Mouse (Mus musculus) limb, embryonic 11.5 days (tissue): ENCODE data around the gene Antxr2. TPM values are rescaled to one million over a fixed set of nuclear protein-coding genes. Genes with fewer than 3 reads are reported as not detected.

Experiments
- ATAC-seq: fragments of 200-750 bp; cut with Nextera tagmentation; 2 replicates; pipeline ENCODE4 v1.8.0; 2017; ENCODE audit warnings: low read depth; ENCODE audit not compliant: insufficient number of reproducible peaks, low FRiP score, low TSS enrichment
- DNase-seq: peaks from one replicate; pipeline ENCODE4 v3.0.0-alpha.2; 2015; ENCODE audit warnings: low spot score
- H3K27ac ChIP-seq: fragments of 300-500 bp; sonication (generic); replicated peaks from 2 replicates; pipeline ENCODE4 v1.5.1; 2014; ENCODE audit warnings: low read depth, mild to moderate bottlenecking, low read length
- H3K27me3 ChIP-seq: fragments of 300-500 bp; sonication (generic); 2 replicates; pipeline ENCODE4 v1.6.1; 2014; ENCODE audit warnings: mild to moderate bottlenecking, low read length, mixed read lengths; ENCODE audit not compliant: control insufficient read depth, insufficient read depth
- H3K36me3 ChIP-seq: fragments of 300-500 bp; sonication (generic); 2 replicates; pipeline ENCODE4 v1.6.1; 2014; ENCODE audit warnings: mild to moderate bottlenecking, low read length, moderate library complexity, mixed read lengths; ENCODE audit not compliant: control insufficient read depth, insufficient read depth
- H3K4me1 ChIP-seq: fragments of 300-500 bp; sonication (generic); 2 replicates; pipeline ENCODE4 v1.6.1; 2014; ENCODE audit warnings: low read length, mixed read lengths; ENCODE audit not compliant: control insufficient read depth, insufficient read depth
- H3K4me2 ChIP-seq: fragments of 300-500 bp; sonication (generic); 2 replicates; pipeline ENCODE4 v1.6.1; 2014; ENCODE audit warnings: low read depth, mild to moderate bottlenecking, moderate library complexity; ENCODE audit not compliant: severe bottlenecking
- H3K4me3 ChIP-seq: fragments of 300-500 bp; sonication (generic); 2 replicates; pipeline ENCODE4 v1.5.1; 2014; ENCODE audit warnings: low read depth, low read length
- H3K9ac ChIP-seq: fragments of 300-500 bp; sonication (generic); 2 replicates; pipeline ENCODE4 v1.6.1; 2014; ENCODE audit warnings: mild to moderate bottlenecking, low read length
- H3K9me3 ChIP-seq: fragments of 300-500 bp; sonication (generic); 2 replicates; pipeline ENCODE4 v1.6.1; 2016; ENCODE audit warnings: low read length; ENCODE audit not compliant: control insufficient read depth
- WGBS: fragments of 180-500 bp; shearing (Covaris S2); extraction: QIAGEN DNeasy Blood & Tissue Kit; methylation state at CpG from one replicate; pipeline ENCODE4 v1.1.7; 2014; 5-methylcytosine and 5-hydroxymethylcytosine counted together
- polyA plus RNA-seq: library from polyadenylated mRNA; unstranded; fragments of >200 nt; fragmentation: Nextera tagmentation; extraction: Ambion mirVana; gene quantifications from 2 replicates; pipeline ENCODE4 v1.2.1, GENCODE M21; 2014

Antxr2 gene
- polyA plus RNA-seq, 1 experiment from 2014 or later: 24.0 TPM

DNA sequence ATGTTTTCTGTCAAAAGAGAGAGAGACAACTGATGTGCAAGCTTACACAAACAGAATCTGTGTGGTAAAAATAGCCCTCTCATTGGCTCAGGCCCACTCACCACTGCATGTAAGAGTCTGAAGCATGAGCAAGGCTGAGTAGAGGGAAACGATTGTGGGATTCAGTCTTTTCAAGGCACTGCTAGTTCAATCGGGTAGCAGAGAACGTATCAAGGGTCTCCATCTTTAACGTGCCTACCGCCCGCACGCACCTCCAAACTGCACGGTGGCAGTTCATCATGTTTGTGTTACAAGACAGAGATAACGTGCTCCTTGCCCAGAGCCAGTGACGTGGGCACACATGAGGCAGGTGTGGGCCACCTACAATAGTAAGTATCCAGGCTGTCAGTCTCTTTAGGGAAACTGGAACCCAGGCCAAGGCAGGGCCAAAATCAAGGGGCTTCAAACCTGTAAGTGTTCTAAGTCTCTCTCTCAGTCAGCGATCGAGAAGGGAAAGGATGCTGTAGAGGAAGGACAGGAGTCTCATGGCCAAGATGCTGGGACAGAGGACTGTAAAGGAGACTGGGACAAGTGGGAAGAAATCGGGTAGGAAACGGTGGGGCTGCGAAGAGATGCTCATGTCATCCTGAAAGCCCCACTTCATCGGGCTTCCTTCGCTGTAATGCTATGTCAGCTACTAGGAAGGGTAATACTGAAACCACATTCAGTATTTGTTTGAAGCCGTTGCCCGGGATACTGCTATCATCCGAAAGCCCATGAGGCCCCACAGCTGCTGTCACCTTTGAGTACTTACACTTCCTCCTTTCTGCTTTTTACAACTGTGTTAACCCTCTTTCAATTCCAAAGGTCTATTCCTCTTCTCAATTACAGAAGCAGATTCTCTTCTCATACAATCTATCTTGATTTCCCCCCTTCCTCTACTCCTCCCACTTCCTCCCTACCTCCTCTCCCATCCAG, 14.3 kb downstream of the Antxr2 start:
- H3K27me3 ChIP-seq: no peaks in the 10 kb centered on the region
- H3K9ac ChIP-seq: no peak overlapping the region
- WGBS: 92% methylated on average over 20 of the region's 20 CpGs
- H3K36me3 ChIP-seq: peaks cover 2% of the 10 kb centered on the region; the same call in 1 of the 2 replicates
- no peak overlapping the region for H3K27ac ChIP-seq
- H3K9me3 ChIP-seq: no peaks in the 10 kb centered on the region
- no peak overlapping the region for H3K4me2 ChIP-seq
- no peak overlapping the region for H3K4me3 ChIP-seq
- DNase-seq (no peak), ATAC-seq (no peak)
- no peaks in the 10 kb centered on the region for H3K4me1 ChIP-seq

DNA sequence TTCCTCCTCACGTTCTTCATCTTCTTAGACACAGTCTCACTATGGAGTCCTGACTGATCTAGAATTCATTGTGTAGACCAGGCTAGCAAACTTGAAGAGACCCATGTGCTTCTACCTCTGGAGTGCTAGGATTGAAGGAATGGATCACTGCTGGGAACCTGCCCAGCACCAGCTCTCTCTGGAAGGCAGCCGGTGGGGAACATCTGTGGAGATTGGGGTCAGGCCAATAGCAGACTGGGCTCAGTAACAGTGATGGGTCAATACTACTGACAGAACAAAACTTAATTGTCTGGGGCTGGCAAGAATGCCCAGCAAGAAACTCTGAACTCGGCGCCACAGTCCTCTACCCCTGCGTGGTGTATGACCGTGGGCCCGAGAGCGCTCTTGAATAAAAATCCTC, 25.1 kb downstream of the Antxr2 start:
- ATAC-seq (no peak), DNase-seq (no peak)
- Histone ChIP-seq H3K4me2 (no peak overlapping the region), H3K36me3 (no peaks in the 10 kb centered on the region), H3K9me3 (no peaks in the 10 kb centered on the region), H3K27me3 (no peaks in the 10 kb centered on the region), H3K9ac (no peak overlapping the region), H3K4me3 (no peak overlapping the region), H3K27ac (no peak overlapping the region), H3K4me1 (no peaks in the 10 kb centered on the region)
- WGBS: 96% methylated on average over 8 of the region's 8 CpGs

DNA sequence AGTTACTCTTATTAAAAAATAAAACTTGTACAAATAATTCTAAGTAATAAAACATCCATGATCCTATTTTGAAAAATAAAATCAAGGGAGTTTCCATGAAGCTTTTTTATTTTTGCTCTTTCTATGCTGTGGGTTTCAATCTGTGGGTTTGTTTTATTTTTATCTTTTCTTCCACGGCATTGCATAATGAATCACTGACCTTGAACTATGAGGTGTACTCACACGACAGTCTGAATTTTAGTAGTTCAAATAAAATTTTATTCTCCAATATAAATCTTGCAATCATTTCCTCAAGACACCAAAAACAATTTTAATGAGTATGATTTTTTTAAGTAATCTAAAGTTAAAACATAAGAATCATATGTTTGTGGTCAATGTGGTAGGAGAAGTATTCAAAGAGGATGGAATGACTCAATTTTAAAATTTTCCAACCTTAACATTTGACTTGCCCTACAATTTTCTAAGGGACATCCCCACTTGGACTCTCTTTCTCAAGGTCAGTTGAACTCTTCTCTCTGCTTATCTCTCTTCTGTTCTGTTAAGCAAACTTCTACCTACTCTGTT, 31.5 kb downstream of the Antxr2 start:
- Histone ChIP-seq H3K27ac (no peak overlapping the region), H3K4me1 (no peaks in the 10 kb centered on the region), H3K36me3 (no peaks in the 10 kb centered on the region), H3K27me3 (no peaks in the 10 kb centered on the region), H3K9ac (no peak overlapping the region), H3K4me2 (no peak overlapping the region), H3K9me3 (no peaks in the 10 kb centered on the region), H3K4me3 (no peak overlapping the region)
- no peak for DNase-seq
- ATAC-seq: no peak
- WGBS: 76% methylated on average over 2 of the region's 2 CpGs

DNA sequence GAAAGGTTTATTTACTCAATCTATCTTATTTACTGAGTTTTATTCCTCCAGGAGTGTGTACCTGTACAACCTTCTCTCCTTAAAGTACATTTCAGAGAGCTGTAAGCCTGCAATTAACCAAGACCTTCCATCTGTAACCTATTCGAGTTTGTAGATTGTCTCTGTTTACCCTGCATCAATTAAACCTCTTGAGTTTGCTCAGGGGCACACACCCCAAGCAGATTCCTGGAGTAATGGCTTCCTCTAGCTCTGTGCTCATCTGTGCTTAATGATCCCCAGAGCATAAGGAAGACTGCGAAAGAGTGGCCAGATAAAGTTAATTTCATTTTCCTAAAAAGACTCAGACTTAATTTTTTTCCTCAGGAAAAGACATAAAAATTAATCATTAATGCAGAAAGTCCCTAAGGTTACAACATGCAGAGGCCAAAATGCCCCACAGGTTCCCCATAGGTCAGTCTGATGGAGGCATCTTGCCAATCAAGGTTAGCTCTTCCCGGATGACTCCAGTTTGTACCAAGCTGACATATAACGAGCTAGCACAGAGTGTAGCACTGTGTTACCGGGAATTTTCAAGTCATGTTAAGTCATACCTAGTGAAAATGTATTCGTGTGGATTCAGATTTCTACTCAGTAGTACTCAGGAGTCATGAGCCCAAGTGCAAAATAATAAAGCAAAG, 34.2 kb downstream of the Antxr2 start:
- Histone ChIP-seq H3K9me3 (no peaks in the 10 kb centered on the region), H3K27me3 (no peaks in the 10 kb centered on the region), H3K4me2 (no peak overlapping the region), H3K4me1 (no peaks in the 10 kb centered on the region), H3K9ac (no peak overlapping the region), H3K36me3 (no peaks in the 10 kb centered on the region), H3K27ac (no peak overlapping the region), H3K4me3 (no peak overlapping the region)
- ATAC-seq (no peak), DNase-seq (no peak)
- 53% methylated on average over 6 of the region's 6 CpGs for WGBS

DNA sequence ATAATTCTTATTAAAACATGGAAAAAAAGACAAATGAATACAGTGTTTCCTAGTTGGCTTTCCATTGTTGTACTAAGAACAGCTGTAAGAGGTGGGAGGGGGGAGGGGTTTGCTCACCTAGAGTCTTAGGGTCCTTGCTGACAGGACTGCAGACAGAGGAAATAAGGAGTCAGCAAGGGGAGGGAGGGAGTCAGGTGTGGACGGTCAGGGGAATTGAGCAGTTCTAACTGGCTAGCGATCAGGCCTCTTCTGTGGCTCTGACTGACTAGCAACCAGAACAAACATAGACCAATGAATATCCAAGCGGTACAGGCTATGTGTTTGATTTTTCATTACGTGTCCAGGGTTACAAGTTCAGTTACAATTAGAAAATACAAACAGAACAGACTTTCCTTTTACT, 35.0 kb downstream of the Antxr2 start:
- no peaks in the 10 kb centered on the region for H3K9me3 ChIP-seq
- no peak overlapping the region for H3K4me2 ChIP-seq
- WGBS: 58% methylated on average over 4 of the region's 4 CpGs
- DNase-seq (no peak), ATAC-seq (no peak; the same call in 1 of the 2 replicates)
- no peaks in the 10 kb centered on the region for H3K4me1 ChIP-seq
- no peak overlapping the region for H3K27ac ChIP-seq
- no peak overlapping the region for H3K9ac ChIP-seq
- H3K4me3 ChIP-seq: no peak overlapping the region
- no peaks in the 10 kb centered on the region for H3K36me3 ChIP-seq
- no peaks in the 10 kb centered on the region for H3K27me3 ChIP-seq

DNA sequence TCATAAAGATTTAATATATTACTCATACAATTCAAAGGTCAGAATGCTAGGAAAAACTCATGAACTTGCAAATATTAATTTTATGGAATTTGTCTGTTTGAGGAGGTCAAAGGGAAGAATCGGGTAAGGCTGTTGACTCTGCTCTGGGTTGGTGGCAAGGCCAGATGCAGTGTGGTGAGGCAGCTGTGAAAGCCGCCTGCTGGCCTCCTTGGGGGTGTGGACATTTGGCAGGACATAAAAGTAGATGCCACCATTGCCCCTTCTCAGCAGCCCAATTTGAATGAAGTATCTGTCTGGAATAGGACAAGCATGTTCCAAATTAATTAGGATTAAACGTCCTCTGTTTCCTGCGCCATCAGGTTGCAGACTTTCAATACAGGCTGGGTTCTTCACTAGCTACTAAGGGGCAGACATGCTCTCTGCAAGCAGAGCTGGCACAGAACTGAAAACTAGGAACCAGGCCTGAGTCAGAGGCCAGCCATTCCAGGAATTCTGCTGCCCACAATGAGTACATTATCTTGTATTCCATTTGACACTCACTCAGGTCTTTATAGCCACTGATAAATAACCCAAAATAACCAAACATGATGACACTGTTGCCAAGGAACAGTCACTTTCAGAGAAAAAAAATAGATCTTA, 44.1 kb downstream of the Antxr2 start:
- H3K27ac ChIP-seq: no peak overlapping the region
- 0 out of 2 replicates have a peak, but pooled peaks cover 6% of the 10 kb centered on the region for H3K4me1 ChIP-seq
- DNase-seq (no peak), ATAC-seq (no peak)
- no peak overlapping the region for H3K9ac ChIP-seq
- H3K4me2 ChIP-seq: no peak overlapping the region
- 88% methylated on average over 4 of the region's 4 CpGs for WGBS
- no peaks in the 10 kb centered on the region for H3K9me3 ChIP-seq
- no peaks in the 10 kb centered on the region for H3K27me3 ChIP-seq
- H3K36me3 ChIP-seq: no peaks in the 10 kb centered on the region
- no peak overlapping the region for H3K4me3 ChIP-seq

DNA sequence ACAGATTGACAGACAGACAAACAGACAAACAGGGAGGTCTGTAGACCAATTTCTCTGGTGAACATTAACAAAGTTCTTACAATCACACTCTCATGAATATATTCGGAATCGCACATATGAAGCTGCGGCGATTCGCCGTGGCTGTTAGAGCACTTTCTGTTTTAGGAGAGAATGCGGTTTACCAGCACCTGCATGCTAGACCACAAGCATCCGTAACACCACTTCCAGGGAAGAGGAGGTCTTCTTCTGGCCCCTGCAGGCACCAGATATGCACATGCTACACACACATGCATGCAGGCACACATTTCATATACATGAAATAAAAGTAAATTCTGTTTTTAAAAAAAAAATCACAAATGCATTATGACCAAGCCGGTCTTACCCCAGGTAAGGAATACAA, 47.5 kb downstream of the Antxr2 start:
- 94% methylated on average over 9 of the region's 9 CpGs for WGBS
- Histone ChIP-seq H3K36me3 (no peaks in the 10 kb centered on the region), H3K9me3 (no peaks in the 10 kb centered on the region), H3K4me3 (no peak overlapping the region), H3K9ac (no peak overlapping the region), H3K4me1 (0 out of 2 replicates have a peak, but pooled peaks cover 6% of the 10 kb centered on the region), H3K27ac (no peak overlapping the region), H3K4me2 (no peak overlapping the region), H3K27me3 (no peaks in the 10 kb centered on the region)
- no peak for DNase-seq
- ATAC-seq: no peak

DNA sequence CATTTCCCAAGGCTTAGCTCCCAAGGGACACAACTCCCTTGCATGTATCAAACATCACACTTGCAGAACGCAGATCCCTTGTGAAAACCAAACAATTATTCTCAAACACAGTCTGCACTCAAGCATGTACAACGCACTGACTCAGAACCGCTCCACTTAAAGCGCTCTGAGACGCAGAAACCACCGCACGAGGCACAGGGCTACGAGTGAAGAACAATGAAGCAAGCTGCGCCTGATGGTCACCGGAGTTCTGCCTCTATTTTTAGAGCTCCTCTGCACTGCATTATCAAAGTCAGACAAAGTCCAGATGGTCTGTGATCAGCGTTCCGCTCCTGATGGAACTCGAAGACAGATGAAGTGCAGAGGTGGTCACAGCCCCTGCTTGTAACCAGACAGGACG, 50.4 kb downstream of the Antxr2 start:
- H3K4me3 ChIP-seq: no peak overlapping the region
- H3K9ac ChIP-seq: no peak overlapping the region
- no peak overlapping the region for H3K27ac ChIP-seq
- no peak for ATAC-seq
- no peaks in the 10 kb centered on the region for H3K27me3 ChIP-seq
- 51% methylated on average over 14 of the region's 14 CpGs for WGBS
- no peak overlapping the region for H3K4me2 ChIP-seq
- H3K9me3 ChIP-seq: no peaks in the 10 kb centered on the region
- H3K36me3 ChIP-seq: no peaks in the 10 kb centered on the region
- 0 out of 2 replicates have a peak, but pooled peaks cover 6% of the 10 kb centered on the region for H3K4me1 ChIP-seq
- no peak for DNase-seq
